Mouse (Mus musculus) Muller cell, postnatal 12 days (primary cell): ENCODE data around the gene Gpc1.

Experiments
- DNase-seq: peaks from one replicate; pipeline ENCODE4 v3.0.0-alpha.2; 2015; ENCODE audit errors: inconsistent ontology term

Gpc1 gene

GRCm38 (mm10) chr1:92833987-92834706 is 2.7 kb downstream of the Gpc1 start:
- peak; percentile 83 for DNase-seq

DNA sequence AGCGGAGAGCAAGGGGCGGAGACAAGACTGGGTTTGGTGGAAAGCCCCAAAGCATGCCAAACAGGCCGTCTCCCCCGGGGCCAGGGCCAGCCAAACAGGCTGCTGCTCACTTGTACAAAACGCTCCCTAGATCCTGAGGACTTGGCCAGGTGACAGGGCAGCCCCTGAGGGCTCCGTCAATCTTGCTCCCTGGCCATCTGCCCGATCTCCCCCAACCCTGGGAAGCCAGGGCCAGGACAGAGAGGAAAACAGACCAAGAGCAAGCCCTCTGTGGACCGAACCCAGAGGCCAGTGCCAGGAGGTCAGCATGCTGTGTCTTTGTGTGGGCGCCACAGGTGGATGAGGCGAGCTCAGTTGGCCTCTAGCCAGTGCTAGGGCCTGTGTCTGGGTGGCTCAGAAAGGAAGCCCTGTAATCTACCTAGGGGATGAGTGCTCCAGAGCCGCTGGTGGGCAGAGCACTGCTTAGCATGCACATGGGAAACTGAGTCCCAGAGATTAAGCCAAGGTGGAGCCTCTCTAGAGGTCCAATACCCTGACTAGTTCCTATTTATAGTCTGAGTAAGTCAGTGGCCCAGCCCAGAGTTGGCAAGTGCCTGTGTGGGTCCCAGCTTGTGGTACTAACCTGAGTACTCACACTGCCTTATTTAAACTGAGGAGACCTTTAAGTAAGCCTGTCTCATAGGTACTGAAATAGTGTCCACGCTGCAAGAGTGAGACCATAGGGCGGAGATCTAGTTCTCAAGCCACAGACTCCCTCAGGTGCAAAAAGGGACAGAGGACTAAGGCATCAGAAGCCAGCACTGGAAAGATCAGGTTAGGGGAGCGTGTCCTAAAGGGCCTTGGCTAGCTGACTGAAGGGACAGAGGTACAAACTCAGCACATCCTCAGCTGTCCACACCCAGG is 6.7 kb downstream of the Gpc1 start:
- peak; percentile 43 for DNase-seq

DNA sequence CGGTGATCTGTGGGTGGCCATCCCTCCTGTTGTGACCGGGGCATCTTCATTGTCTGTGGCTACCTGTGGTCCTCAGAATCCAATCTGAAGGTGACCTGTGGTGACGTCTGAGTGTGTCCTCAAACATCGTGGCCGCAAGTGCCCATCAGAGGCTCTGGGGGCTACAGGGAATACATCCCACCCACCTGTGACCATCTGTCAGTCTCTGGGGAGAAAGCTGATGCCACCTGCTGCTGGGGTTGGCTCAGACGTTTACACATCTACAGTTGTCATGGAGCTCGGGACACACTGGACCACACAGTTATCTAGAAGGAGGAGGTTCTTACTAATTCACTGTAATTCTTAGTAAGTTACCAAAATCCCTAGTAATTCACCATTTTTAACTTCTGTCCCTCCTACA is 7.8 kb downstream of the Gpc1 start:
- no peak for DNase-seq

DNA sequence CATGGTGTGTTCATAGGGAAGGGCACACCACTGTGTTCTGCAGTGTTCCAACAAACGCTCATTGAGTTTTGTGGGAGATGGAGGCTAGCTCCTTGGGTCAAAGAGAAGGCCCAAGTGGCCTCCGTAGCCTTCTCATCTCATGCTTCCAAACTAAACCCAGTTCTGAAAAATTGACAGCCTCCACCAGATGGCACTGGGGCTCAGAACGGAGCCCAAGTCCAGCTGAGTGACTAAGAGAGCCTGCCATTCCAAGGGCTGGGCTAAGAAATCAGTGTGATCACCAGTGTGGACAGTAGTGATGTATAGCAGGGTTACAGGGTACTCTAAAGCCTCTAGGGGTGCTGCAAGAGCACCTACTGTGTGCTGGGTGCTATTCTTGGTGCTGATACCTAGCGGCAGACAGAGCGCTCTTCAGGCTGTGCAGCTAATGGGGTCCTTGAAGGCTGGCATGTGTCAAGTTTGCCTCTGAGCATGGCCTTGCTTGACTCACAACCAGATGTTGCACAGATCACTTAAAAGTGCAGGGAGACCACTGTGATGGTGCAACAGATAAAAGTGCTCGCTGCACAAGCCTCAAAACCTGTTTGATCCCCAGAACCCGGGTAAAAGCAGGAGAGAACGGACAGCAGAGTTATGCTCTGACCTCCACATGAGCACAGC is 8.9 kb downstream of the Gpc1 start:
- DNase-seq = peak; percentile 16

DNA sequence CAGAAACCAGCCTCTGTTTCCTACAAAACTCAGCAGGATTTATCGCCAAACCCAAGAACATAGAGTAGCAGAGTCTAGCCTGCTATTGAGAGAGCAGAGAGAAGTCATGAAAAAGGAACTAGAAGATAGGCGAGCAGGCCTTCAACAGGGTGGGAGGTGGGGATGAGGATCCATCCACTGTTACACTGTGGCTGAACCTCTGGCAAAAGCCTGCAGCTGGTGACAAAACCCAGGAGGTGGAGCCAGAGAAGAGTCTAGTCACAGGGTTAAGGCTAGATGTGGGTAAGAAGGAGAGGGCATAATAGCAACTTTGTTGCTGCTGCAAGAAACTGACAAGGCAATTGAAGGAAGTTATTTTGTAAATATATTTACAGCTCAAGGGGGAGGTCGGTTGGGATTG is 10.0 kb downstream of the Gpc1 start:
- no peak for DNase-seq

- no peak for DNase-seq
These were observed 14.4 kb downstream of the Gpc1 start for GRCm38 (mm10) chr1:92845889-92846288.

DNA sequence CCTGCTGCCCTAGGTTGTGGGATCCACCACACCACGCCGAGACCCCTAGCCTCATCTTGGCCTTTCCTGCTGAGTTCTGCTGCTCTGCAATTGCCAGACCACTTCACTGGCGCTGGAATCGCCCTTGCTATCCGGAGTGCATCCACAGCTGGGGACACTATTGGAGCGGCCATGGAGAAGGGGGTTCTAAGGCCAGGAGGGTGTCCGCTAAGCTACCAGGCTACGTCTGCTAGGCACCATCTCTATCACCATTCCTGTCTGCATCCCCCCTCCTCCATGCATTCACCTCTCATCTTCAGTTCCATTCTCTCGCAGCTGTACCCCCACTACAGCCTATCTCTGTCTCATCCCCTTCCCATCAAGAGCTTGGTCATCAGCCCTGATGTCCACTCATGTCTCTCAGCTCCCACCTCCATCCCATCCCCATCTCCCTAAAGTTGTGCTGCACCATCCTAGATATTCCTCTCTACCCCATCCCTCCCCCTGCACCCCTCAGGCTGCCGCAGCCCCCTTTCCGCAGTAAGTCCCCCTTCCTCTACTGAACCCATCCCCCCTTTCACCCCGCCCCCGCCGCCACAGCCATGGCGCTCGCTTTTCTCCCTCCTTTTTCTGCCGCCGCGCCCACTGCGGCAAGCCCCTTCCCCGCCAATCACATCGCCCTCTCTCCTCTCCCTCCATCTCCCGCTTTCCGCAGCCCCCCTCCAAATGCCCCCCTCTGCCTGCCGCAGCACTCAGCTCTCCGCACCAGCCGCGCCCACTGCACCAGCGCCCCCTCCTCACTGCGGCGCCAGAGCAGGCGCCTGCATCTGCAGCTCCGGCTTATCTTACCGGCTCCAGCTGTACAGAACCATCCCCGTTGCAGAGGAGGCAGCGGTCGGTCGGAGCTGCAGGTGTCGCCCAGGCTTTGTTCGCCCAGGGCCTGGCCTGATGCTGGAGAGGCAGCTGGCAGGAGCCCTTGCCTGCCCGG is 16.7 kb downstream of the Gpc1 start:
- DNase-seq = no peak

DNA sequence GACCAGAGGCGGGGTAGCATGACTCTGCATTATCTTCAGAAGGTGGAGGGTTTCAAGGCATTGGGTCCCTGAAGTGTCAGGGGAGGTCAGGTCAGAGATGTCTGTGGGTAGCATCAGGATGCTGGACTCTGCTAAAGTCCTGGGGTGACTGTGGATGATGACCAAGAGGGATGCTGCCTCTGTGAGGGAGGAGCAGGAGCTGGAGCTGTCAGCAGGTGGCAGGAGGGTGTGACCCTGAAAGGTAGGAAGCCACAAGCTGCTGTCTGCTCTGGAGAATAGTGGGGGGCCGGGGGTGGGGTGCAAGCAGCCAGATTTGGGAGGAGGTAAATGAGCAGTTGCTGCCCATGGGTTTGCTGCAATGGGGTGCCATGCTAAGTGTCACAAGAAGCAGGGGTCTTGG is 18.0 kb downstream of the Gpc1 start:
- DNase-seq = no peak

DNA sequence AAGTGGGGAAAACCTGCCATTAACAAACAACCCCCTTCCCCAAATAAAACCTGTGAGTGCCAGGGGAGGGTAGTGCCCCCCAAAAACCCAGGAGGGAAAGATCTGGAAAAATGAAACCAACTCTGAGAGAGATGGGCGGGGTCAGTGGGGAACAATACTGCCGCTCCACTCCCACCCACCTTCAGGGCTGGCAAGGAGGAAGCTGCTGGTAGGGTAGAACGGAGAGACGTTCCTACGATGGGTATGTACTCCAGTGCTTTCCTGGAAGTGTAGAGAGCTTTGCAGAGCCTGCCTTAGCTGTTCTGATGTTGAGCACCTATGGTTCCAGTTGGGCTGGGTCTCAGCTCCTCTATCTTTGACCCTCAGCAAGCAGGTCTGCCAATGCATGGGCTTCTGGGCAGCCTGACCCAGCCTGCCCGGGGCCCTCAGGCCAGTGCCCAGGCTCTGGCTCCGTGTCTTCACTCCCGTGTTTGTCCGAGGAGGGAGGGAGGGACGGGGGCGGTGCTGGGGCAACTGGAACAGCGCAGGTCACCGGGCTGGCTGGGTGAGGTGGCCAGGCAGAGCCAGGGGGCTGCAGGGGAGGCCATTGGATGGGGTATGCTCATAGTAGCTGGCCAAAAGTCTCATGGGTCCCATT is 18.6 kb downstream of the Gpc1 start:
- no peak for DNase-seq

GRCm38 (mm10) chr1:92852450-92852849 is 21.0 kb downstream of the Gpc1 start:
- no peak for DNase-seq

- no peak for DNase-seq
These were observed 30.1 kb downstream of the Gpc1 start for GRCm38 (mm10) chr1:92861503-92861902.

DNA sequence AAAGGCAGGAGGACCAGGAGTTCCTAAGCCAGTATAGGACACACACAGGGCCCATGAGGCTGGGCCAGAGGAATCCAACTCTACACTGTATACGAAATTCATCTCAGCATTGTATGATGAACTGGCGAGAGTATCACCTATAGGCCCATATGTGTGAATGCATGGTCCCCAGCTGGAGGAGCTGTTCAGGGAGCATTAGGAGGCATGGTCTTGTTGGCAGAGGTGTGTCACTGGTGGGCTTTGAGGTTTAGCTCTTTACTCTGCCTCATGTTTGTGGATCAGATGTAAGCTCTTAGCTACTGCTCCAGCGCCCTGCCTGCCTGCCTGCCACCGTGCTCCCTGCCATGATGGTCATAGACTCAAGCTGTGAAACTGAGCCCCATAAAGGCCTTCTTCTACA is 31.8 kb downstream of the Gpc1 start:
- no peak for DNase-seq

DNA sequence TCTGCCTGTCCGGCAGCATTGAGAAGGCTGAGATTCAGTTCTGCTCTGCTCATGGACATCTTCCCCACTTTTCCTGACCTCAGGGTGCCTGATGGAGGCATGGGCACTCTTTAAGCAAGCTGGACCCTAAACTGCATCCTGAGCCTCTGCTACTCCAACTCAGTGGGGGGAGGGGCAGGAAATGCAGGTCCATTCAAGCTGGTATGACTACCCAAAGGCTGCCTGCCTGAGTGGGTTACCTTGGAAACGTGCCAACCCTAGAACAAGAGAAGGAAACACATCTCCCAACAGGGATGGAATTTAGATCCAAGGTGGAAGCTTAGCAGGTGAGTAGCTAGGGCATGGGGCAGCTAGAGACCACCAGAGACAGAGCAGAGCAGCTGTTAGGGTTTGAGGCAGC is 34.7 kb downstream of the Gpc1 start:
- DNase-seq = no peak

DNA sequence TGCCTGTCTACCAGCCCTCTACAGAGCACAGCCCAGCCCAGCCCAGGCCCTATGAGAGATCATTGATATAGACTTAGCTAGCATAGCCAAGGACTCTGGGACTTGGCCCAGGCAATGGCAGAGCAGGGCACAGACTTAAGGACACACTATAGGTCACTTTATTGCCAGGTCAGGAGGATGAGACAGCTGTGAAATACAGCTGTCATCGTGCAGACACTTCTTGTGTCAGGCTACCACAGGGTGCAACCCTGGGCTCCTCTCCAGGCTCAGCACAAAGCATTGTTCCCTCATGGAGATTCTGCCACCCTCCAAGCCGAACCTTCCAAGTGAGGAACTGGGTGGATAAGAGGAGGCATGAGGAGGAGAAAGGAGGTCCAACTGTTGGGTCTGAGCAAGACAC is 38.5 kb downstream of the Gpc1 start:
- DNase-seq = no peak

GRCm38 (mm10) chr1:92872666-92873065 is 41.2 kb downstream of the Gpc1 start:
- no peak for DNase-seq

DNA sequence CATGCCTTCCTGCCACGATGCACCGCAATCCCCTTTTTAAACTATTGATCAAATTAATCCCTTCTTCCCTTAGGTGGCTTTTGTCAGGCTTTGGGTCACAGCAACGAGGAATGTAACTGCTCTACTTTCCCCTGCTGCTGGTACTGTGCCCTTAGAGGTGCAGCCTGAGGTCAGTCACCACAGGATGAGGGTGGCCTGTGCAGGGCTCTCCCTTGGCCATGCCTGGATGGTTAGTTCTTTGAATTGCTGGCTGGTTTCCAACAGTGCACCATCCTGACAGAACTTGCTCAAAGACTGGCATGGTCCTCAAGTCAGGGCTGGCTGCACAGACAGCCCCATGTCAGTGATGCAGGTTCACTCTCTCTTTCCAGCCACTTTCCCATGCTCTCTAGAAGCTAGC is 42.6 kb downstream of the Gpc1 start:
- DNase-seq = no peak

DNA sequence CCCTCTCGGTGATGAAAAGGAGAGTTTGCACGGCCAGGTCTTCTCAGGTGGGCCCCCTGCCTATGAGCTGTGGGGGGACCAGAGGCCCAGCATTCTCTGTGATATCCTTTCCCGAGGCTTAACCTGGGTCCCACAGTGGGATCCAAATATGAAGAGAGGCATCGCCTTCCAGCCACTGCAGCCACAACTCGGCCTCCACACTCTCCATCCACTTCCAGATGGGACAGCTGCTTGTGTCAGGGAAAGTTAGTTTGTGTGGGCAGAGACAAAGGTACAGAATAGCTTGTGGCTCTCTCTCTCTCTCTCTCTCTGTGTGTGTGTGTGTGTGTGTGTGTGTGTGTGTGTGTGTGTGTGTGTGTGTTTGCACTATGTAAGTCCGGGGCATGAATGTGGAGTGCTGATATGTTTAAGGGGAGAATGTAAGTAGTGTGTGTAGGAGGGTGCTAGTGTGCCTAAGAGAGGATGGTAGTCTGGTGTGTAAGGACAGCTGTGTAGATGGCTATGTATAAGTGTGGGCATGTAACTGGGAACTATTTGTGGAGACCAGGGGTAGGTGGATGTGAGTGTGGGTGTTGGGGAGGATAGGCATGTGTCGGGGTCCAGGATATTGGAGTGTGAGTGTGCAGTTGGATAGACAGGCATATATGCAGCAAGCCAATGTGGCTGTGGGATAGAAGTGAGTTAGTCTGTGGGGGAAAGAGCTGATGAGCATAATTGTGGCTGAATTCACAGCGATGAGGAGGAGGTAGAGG is 44.1 kb downstream of the Gpc1 start:
- DNase-seq = no peak

- DNase-seq = no peak
These were observed 46.1 kb downstream of the Gpc1 start for GRCm38 (mm10) chr1:92877431-92877978.

- DNase-seq = no peak
These were observed 46.8 kb downstream of the Gpc1 start for GRCm38 (mm10) chr1:92878066-92878741.
